Mouse (Mus musculus): ENCODE results near the gene Wdr4. TPM values are rescaled to one million over a fixed set of nuclear protein-coding genes. Genes with fewer than 3 reads are reported as not detected.

Wdr4 gene
- polyA plus RNA-seq, 1 experiment = 26.1 TPM

GRCm38 (mm10) chr17:31546444-31547196 is 26.8 kb upstream of the Wdr4 start:
- H3ac ChIP-seq (ENCODE audit: control insufficient read depth, insufficient read length) = no peak overlapping the region
- H3K4me2 ChIP-seq (ENCODE audit: low read depth) = no peak overlapping the region
- H3K27me3 ChIP-seq (ENCODE audit: control insufficient read depth, insufficient read depth, insufficient read length) = no peaks in the 10 kb centered on the region
- H3K79me2 ChIP-seq (ENCODE audit: control insufficient read depth, insufficient read depth) = no peaks in the 10 kb centered on the region
- no peak for TF ChIP-seq SRF (IDR thresholded peaks at IDR 0.05; ENCODE audit: control insufficient read depth, insufficient read length, low read depth)
- no peak for TF ChIP-seq POLR2AphosphoS2 (IDR thresholded peaks at IDR 0.05; ENCODE audit: insufficient read length, low read depth)
- no peak for TF ChIP-seq REST (IDR thresholded peaks at IDR 0.05; ENCODE audit: insufficient read depth, insufficient read length)
- no peak for TF ChIP-seq CEBPB (IDR thresholded peaks at IDR 0.05; ENCODE audit: insufficient read depth, poor library complexity, severe bottlenecking)
- TF ChIP-seq MYOD1 (IDR thresholded peaks at IDR 0.05; ENCODE audit: control insufficient read depth in 1 of 3, insufficient read length in 2 of 3, low read depth in 2 of 3) = no peak
- no peak for TF ChIP-seq MAX (IDR thresholded peaks at IDR 0.05; ENCODE audit: low read depth)
- no peak for TF ChIP-seq E2F4 (IDR thresholded peaks at IDR 0.05; ENCODE audit: insufficient read depth)
- no peak for TF ChIP-seq TCF12 (IDR thresholded peaks at IDR 0.05; ENCODE audit: insufficient read depth, poor library complexity, severe bottlenecking)
- TF ChIP-seq TCF3 (IDR thresholded peaks at IDR 0.05; ENCODE audit: insufficient read length, low read depth) = no peak
- TF ChIP-seq POLR2A (IDR thresholded peaks at IDR 0.05; ENCODE audit: insufficient read length, low read depth) = no peak
- no peak for TF ChIP-seq USF1 (IDR thresholded peaks at IDR 0.05; ENCODE audit: low read depth)
- TF ChIP-seq MYOG (IDR thresholded peaks at IDR 0.05; ENCODE audit: control insufficient read depth in 1 of 3, insufficient read depth in 1 of 3, insufficient read length in 2 of 3, low read depth in 2 of 3) = no peak
- H3K36me3 ChIP-seq (ENCODE audit: control insufficient read depth, insufficient read depth) = no peaks in the 10 kb centered on the region
- H3K4me3 ChIP-seq = no peak overlapping the region

- TF ChIP-seq SRF (IDR thresholded peaks at IDR 0.05; ENCODE audit: control insufficient read depth, insufficient read length, low read depth) = no peak
- TF ChIP-seq USF1 (IDR thresholded peaks at IDR 0.05; ENCODE audit: low read depth) = no peak
- no peak for TF ChIP-seq MYOG (IDR thresholded peaks at IDR 0.05; ENCODE audit: control insufficient read depth in 1 of 3, insufficient read depth in 1 of 3, insufficient read length in 2 of 3, low read depth in 2 of 3)
- TF ChIP-seq MYOD1 (IDR thresholded peaks at IDR 0.05; ENCODE audit: control insufficient read depth in 1 of 3, insufficient read length in 2 of 3, low read depth in 2 of 3) = no peak
- TF ChIP-seq TCF12 (IDR thresholded peaks at IDR 0.05; ENCODE audit: insufficient read depth, poor library complexity, severe bottlenecking) = no peak
- no peak for TF ChIP-seq E2F4 (IDR thresholded peaks at IDR 0.05; ENCODE audit: insufficient read depth)
- no peak for TF ChIP-seq POLR2A (IDR thresholded peaks at IDR 0.05; ENCODE audit: insufficient read length, low read depth)
- TF ChIP-seq CEBPB (IDR thresholded peaks at IDR 0.05; ENCODE audit: insufficient read depth, poor library complexity, severe bottlenecking) = no peak
- no peak for TF ChIP-seq TCF3 (IDR thresholded peaks at IDR 0.05; ENCODE audit: insufficient read length, low read depth)
- no peak for TF ChIP-seq MAX (IDR thresholded peaks at IDR 0.05; ENCODE audit: low read depth)
- no peak for TF ChIP-seq REST (IDR thresholded peaks at IDR 0.05; ENCODE audit: insufficient read depth, insufficient read length)
- no peak for TF ChIP-seq POLR2AphosphoS2 (IDR thresholded peaks at IDR 0.05; ENCODE audit: insufficient read length, low read depth)
- Histone ChIP-seq H3K4me2 (ENCODE audit: low read depth) (no peak overlapping the region), H3K4me3 (no peak overlapping the region), H3K79me2 (ENCODE audit: control insufficient read depth, insufficient read depth) (no peaks in the 10 kb centered on the region), H3K36me3 (ENCODE audit: control insufficient read depth, insufficient read depth) (no peaks in the 10 kb centered on the region), H3K27me3 (ENCODE audit: control insufficient read depth, insufficient read depth, insufficient read length) (no peaks in the 10 kb centered on the region), H3ac (ENCODE audit: control insufficient read depth, insufficient read length) (no peak overlapping the region)
Observed at GRCm38 (mm10) chr17:31543574-31543973, 23.8 kb upstream of the Wdr4 start.

GRCm38 (mm10) chr17:31541460-31541831 is 21.7 kb upstream of the Wdr4 start:
- Histone ChIP-seq H3K4me3 (no peak overlapping the region), H3K4me2 (ENCODE audit: low read depth) (peak overlapping the region; percentile 55), H3ac (ENCODE audit: control insufficient read depth, insufficient read length) (no peak overlapping the region), H3K27me3 (ENCODE audit: control insufficient read depth, insufficient read depth, insufficient read length) (no peaks in the 10 kb centered on the region), H3K79me2 (ENCODE audit: control insufficient read depth, insufficient read depth) (no peaks in the 10 kb centered on the region), H3K36me3 (ENCODE audit: control insufficient read depth, insufficient read depth) (no peaks in the 10 kb centered on the region)
- TF ChIP-seq TCF3 (IDR thresholded peaks at IDR 0.05; ENCODE audit: insufficient read length, low read depth) (no peak), SRF (IDR thresholded peaks at IDR 0.05; ENCODE audit: control insufficient read depth, insufficient read length, low read depth) (no peak), MYOD1 (IDR thresholded peaks at IDR 0.05; ENCODE audit: control insufficient read depth in 1 of 3, insufficient read length in 2 of 3, low read depth in 2 of 3) (peak; percentile 38 to 93 (median 92)), MYOG (IDR thresholded peaks at IDR 0.05; ENCODE audit: control insufficient read depth in 1 of 3, insufficient read depth in 1 of 3, insufficient read length in 2 of 3, low read depth in 2 of 3) (peak; percentile 29 to 82 (median 69)), TCF12 (IDR thresholded peaks at IDR 0.05; ENCODE audit: insufficient read depth, poor library complexity, severe bottlenecking) (peak; percentile 77)

- Histone ChIP-seq H3K4me2 (ENCODE audit: low read depth) (peak overlapping the region; percentile 55), H3ac (ENCODE audit: control insufficient read depth, insufficient read length) (no peak overlapping the region), H3K4me3 (no peak overlapping the region), H3K27me3 (ENCODE audit: control insufficient read depth, insufficient read depth, insufficient read length) (no peaks in the 10 kb centered on the region), H3K79me2 (ENCODE audit: control insufficient read depth, insufficient read depth) (no peaks in the 10 kb centered on the region), H3K36me3 (ENCODE audit: control insufficient read depth, insufficient read depth) (no peaks in the 10 kb centered on the region)
- TF ChIP-seq USF1 (IDR thresholded peaks at IDR 0.05; ENCODE audit: low read depth) (no peak), MYOD1 (IDR thresholded peaks at IDR 0.05; ENCODE audit: control insufficient read depth in 1 of 3, insufficient read length in 2 of 3, low read depth in 2 of 3) (no peak), CEBPB (IDR thresholded peaks at IDR 0.05; ENCODE audit: insufficient read depth, poor library complexity, severe bottlenecking) (no peak), MYOG (IDR thresholded peaks at IDR 0.05; ENCODE audit: control insufficient read depth in 1 of 3, insufficient read depth in 1 of 3, insufficient read length in 2 of 3, low read depth in 2 of 3) (no peak), E2F4 (IDR thresholded peaks at IDR 0.05; ENCODE audit: insufficient read depth) (no peak), POLR2AphosphoS2 (IDR thresholded peaks at IDR 0.05; ENCODE audit: insufficient read length, low read depth) (no peak), POLR2A (IDR thresholded peaks at IDR 0.05; ENCODE audit: insufficient read length, low read depth) (no peak), TCF12 (IDR thresholded peaks at IDR 0.05; ENCODE audit: insufficient read depth, poor library complexity, severe bottlenecking) (no peak), TCF3 (IDR thresholded peaks at IDR 0.05; ENCODE audit: insufficient read length, low read depth) (no peak), SRF (IDR thresholded peaks at IDR 0.05; ENCODE audit: control insufficient read depth, insufficient read length, low read depth) (no peak)
Observed at GRCm38 (mm10) chr17:31540809-31541459, 21.2 kb upstream of the Wdr4 start.

All from myocyte (in vitro differentiated cells).